Mouse (Mus musculus) forebrain, embryonic 13.5 days (tissue): ENCODE measurements around the gene Tfcp2l1. TPM values are rescaled to one million over a fixed set of nuclear protein-coding genes. Genes with fewer than 3 reads are reported as not detected.
"Not testable (repeated sequence)": the region's sequence is repeated elsewhere in the genome, so short reads cannot be mapped to it uniquely, and the experiment has no call there.

Experiments used
- ATAC-seq: fragments of 200-750 bp; cut with Nextera tagmentation; 2 replicates; pipeline ENCODE4 v1.8.0; 2017
- H3K27ac ChIP-seq: fragments of 300-500 bp; sonication (generic); 2 replicates; pipeline ENCODE4 v1.5.1; 2015; ENCODE audit warnings: inconsistent platforms, mild to moderate bottlenecking, moderate library complexity
- H3K27me3 ChIP-seq: fragments of 300-500 bp; sonication (generic); 2 replicates; pipeline ENCODE4 v1.6.1; 2015; ENCODE audit warnings: mild to moderate bottlenecking, inconsistent platforms
- H3K36me3 ChIP-seq: fragments of 300-500 bp; sonication (generic); 2 replicates; pipeline ENCODE4 v1.6.1; 2015; ENCODE audit warnings: mild to moderate bottlenecking, inconsistent platforms; ENCODE audit not compliant: poor library complexity, severe bottlenecking
- H3K4me1 ChIP-seq: fragments of 300-500 bp; sonication (generic); 2 replicates; pipeline ENCODE4 v1.6.1; 2015; ENCODE audit warnings: inconsistent platforms
- H3K4me2 ChIP-seq: fragments of 300-500 bp; sonication (generic); 2 replicates; pipeline ENCODE4 v1.6.1; 2015; ENCODE audit warnings: inconsistent platforms, mild to moderate bottlenecking, moderate library complexity
- H3K4me3 ChIP-seq: fragments of 300-500 bp; sonication (generic); 2 replicates; pipeline ENCODE4 v1.5.1; 2015; ENCODE audit warnings: mild to moderate bottlenecking, inconsistent platforms
- H3K9ac ChIP-seq: fragments of 300-500 bp; sonication (generic); 2 replicates; pipeline ENCODE4 v1.6.1; 2015; ENCODE audit warnings: mild to moderate bottlenecking, inconsistent platforms
- H3K9me3 ChIP-seq: fragments of 300-500 bp; sonication (generic); replicated peaks from 2 replicates; pipeline ENCODE4 v1.6.1; 2016; ENCODE audit warnings: inconsistent platforms
- WGBS: fragments of 180-500 bp; shearing (Covaris S2); methylation state at CpG from one replicate; pipeline ENCODE4 v1.1.7; 2015; 5-methylcytosine and 5-hydroxymethylcytosine counted together
- polyA plus RNA-seq: library from polyadenylated mRNA; unstranded; fragments of >200 nt; fragmentation: Nextera tagmentation; extraction: Ambion mirVana; gene quantifications from 2 replicates; pipeline ENCODE4 v1.2.1, GENCODE M21; 2015

The Tfcp2l1 gene
- polyA plus RNA-seq, result 0.13 and 0.48 TPM in 2 replicates

GRCm38 (mm10) chr1:118627781-118628464 lies at the start of gene Tfcp2l1:
Tfcp2l1 (plus strand) TSS chr1:118627945.
- H3K9ac ChIP-seq, result peak within 1 kb of the TSS; percentile 54
- peaks cover 13% of the 10 kb centered on the region for H3K4me1 ChIP-seq
- H3K27ac ChIP-seq, result no peak within 1 kb of the TSS
- no peaks in the 10 kb centered on the region for H3K36me3 ChIP-seq
- ATAC-seq, result peak; percentile 91
- peaks cover 31% of the 10 kb centered on the region for H3K27me3 ChIP-seq
- peak within 1 kb of the TSS; percentile 90 for H3K4me2 ChIP-seq
- WGBS, result 0% methylated on average over 45 of the region's 48 CpGs
- peak within 1 kb of the TSS; percentile 49 for H3K4me3 ChIP-seq
- H3K9me3 ChIP-seq, result no peaks in the 10 kb centered on the region

- ATAC-seq, result no peak
- H3K27me3 ChIP-seq, result no peaks in the 10 kb centered on the region
- WGBS, result 96% methylated on average over 2 of the region's 2 CpGs
Observed at GRCm38 (mm10) chr1:118580174-118580702, 47.5 kb upstream of the Tfcp2l1 start.

GRCm38 (mm10) chr1:118581179-118581578 lies 46.6 kb upstream of the Tfcp2l1 start:
- Histone ChIP-seq H3K4me2 (no peak overlapping the region), H3K36me3 (peaks cover 52% of the 10 kb centered on the region), H3K27me3 (no peaks in the 10 kb centered on the region), H3K9me3 (no peaks in the 10 kb centered on the region), H3K9ac (no peak overlapping the region), H3K4me1 (no peaks in the 10 kb centered on the region), H3K27ac (no peak overlapping the region), H3K4me3 (no peak overlapping the region)
- no peak for ATAC-seq
- WGBS, result 92% methylated on average over 8 of the region's 8 CpGs

More at GRCm38 (mm10) chr1:118580174-118580702, 47.5 kb upstream of the Tfcp2l1 start:
- H3K36me3 ChIP-seq, result peaks cover 61% of the 10 kb centered on the region
- no peaks in the 10 kb centered on the region for H3K9me3 ChIP-seq
- H3K4me3 ChIP-seq, result no peak overlapping the region
- H3K9ac ChIP-seq, result no peak overlapping the region
- no peaks in the 10 kb centered on the region for H3K4me1 ChIP-seq
- H3K27ac ChIP-seq, result no peak overlapping the region
- H3K4me2 ChIP-seq, result no peak overlapping the region

GRCm38 (mm10) chr1:118589721-118590120 lies 38.0 kb upstream of the Tfcp2l1 start:
- no peaks in the 10 kb centered on the region for H3K9me3 ChIP-seq
- no peaks in the 10 kb centered on the region for H3K27me3 ChIP-seq
- H3K4me1 ChIP-seq, result no peaks in the 10 kb centered on the region
- no peak overlapping the region for H3K27ac ChIP-seq
- ATAC-seq, result 0 out of 2 replicates have a peak, but pooled peaks have one; percentile 24
- H3K4me2 ChIP-seq, result no peak overlapping the region
- whole genome bisulfite sequencing, result 77% methylated on average over 5 of the region's 5 CpGs
- no peak overlapping the region for H3K9ac ChIP-seq
- no peak overlapping the region for H3K4me3 ChIP-seq
- peaks cover 56% of the 10 kb centered on the region for H3K36me3 ChIP-seq

- ATAC-seq, result no peak
- H3K4me2 ChIP-seq, result no peak overlapping the region
- H3K27me3 ChIP-seq, result no peaks in the 10 kb centered on the region
- no peak overlapping the region for H3K9ac ChIP-seq
- H3K4me1 ChIP-seq, result no peaks in the 10 kb centered on the region
- H3K9me3 ChIP-seq, result no peaks in the 10 kb centered on the region
- H3K36me3 ChIP-seq, result peaks cover 88% of the 10 kb centered on the region
- H3K4me3 ChIP-seq, result no peak overlapping the region
- no peak overlapping the region for H3K27ac ChIP-seq
- 91% methylated on average over 4 of the region's 4 CpGs for WGBS
Observed at GRCm38 (mm10) chr1:118592933-118593332, 34.8 kb upstream of the Tfcp2l1 start.

GRCm38 (mm10) chr1:118595395-118595794 lies 32.4 kb upstream of the Tfcp2l1 start:
- Histone ChIP-seq H3K4me3 (no peak overlapping the region), H3K4me2 (no peak overlapping the region), H3K27ac (no peak overlapping the region), H3K27me3 (no peaks in the 10 kb centered on the region), H3K9me3 (no peaks in the 10 kb centered on the region), H3K36me3 (peaks cover 98% of the 10 kb centered on the region), H3K9ac (no peak overlapping the region), H3K4me1 (no peaks in the 10 kb centered on the region)
- 90% methylated on average over 2 of the region's 2 CpGs for WGBS
- ATAC-seq, result no peak

GRCm38 (mm10) chr1:118597475-118598213 lies 30.1 kb upstream of the Tfcp2l1 start:
- H3K4me1 ChIP-seq, result no peaks in the 10 kb centered on the region
- H3K27me3 ChIP-seq, result no peaks in the 10 kb centered on the region
- no peak overlapping the region for H3K9ac ChIP-seq
- H3K27ac ChIP-seq, result no peak overlapping the region
- ATAC-seq, result no peak
- no peaks in the 10 kb centered on the region for H3K9me3 ChIP-seq
- WGBS, result 91% methylated on average over 2 of the region's 2 CpGs
- H3K4me3 ChIP-seq, result no peak overlapping the region
- H3K4me2 ChIP-seq, result no peak overlapping the region
- H3K36me3 ChIP-seq, result peaks cover 99% of the 10 kb centered on the region

GRCm38 (mm10) chr1:118598339-118598738 lies 29.4 kb upstream of the Tfcp2l1 start:
- H3K4me2 ChIP-seq, result no peak overlapping the region
- H3K27ac ChIP-seq, result no peak overlapping the region
- no peaks in the 10 kb centered on the region for H3K4me1 ChIP-seq
- peaks cover 99% of the 10 kb centered on the region for H3K36me3 ChIP-seq
- 86% methylated on average over 3 of the region's 3 CpGs for WGBS
- no peak for ATAC-seq
- no peak overlapping the region for H3K9ac ChIP-seq
- H3K4me3 ChIP-seq, result no peak overlapping the region
- no peaks in the 10 kb centered on the region for H3K27me3 ChIP-seq
- no peaks in the 10 kb centered on the region for H3K9me3 ChIP-seq

GRCm38 (mm10) chr1:118613631-118614183 lies 14.0 kb upstream of the Tfcp2l1 start:
- 85% methylated on average over 3 of the region's 3 CpGs for WGBS
- Histone ChIP-seq H3K4me2 (no peak overlapping the region), H3K27ac (no peak overlapping the region), H3K9me3 (no peaks in the 10 kb centered on the region), H3K27me3 (no peaks in the 10 kb centered on the region), H3K4me3 (no peak overlapping the region), H3K36me3 (peaks cover 19% of the 10 kb centered on the region), H3K9ac (no peak overlapping the region), H3K4me1 (no peaks in the 10 kb centered on the region)
- ATAC-seq, result no peak

GRCm38 (mm10) chr1:118621055-118621454 lies 6.7 kb upstream of the Tfcp2l1 start:
- H3K9ac ChIP-seq, H3K36me3 ChIP-seq, H3K27ac ChIP-seq, H3K4me2 ChIP-seq, H3K4me3 ChIP-seq, H3K4me1 ChIP-seq, ATAC-seq, H3K9me3 ChIP-seq, H3K27me3 ChIP-seq: not testable (repeated sequence)
- 86% methylated on average over 5 of the region's 5 CpGs for WGBS

GRCm38 (mm10) chr1:118622857-118623256 lies 4.9 kb upstream of the Tfcp2l1 start:
- Histone ChIP-seq H3K4me3 (no peak overlapping the region), H3K27me3 (peaks cover 14% of the 10 kb centered on the region), H3K9me3 (no peaks in the 10 kb centered on the region), H3K9ac (no peak overlapping the region), H3K36me3 (no peaks in the 10 kb centered on the region), H3K4me2 (no peak overlapping the region), H3K4me1 (peaks cover 6% of the 10 kb centered on the region), H3K27ac (no peak overlapping the region)
- no peak for ATAC-seq
- WGBS, result 63% methylated on average over 3 of the region's 3 CpGs

GRCm38 (mm10) chr1:118625461-118625860 lies 2.3 kb upstream of the Tfcp2l1 start:
- WGBS, result 25% methylated on average over 6 of the region's 6 CpGs
- Histone ChIP-seq H3K4me3 (no peak overlapping the region), H3K27ac (no peak overlapping the region), H3K9ac (no peak overlapping the region), H3K9me3 (no peaks in the 10 kb centered on the region), H3K4me1 (peaks cover 13% of the 10 kb centered on the region), H3K36me3 (no peaks in the 10 kb centered on the region), H3K4me2 (no peak overlapping the region), H3K27me3 (peaks cover 30% of the 10 kb centered on the region)
- no peak for ATAC-seq
